Mouse (Mus musculus) testis, adult 2 months (tissue): Measurements from ENCODE around the gene Zmym3.

Experiments used
- CTCF ChIP-seq: fragments of 200-500 bp; IDR thresholded peaks from 2 replicates; pipeline ENCODE4 v1.5.1; 2012; ENCODE audit warnings: low read depth, mild to moderate bottlenecking, inconsistent platforms, low read length, moderate library complexity; ENCODE audit not compliant: control insufficient read depth, insufficient read depth, insufficient replicate concordance
- POLR2A ChIP-seq: fragments of 200-500 bp; IDR thresholded peaks from 2 replicates; pipeline ENCODE4 v1.6.1; 2012; ENCODE audit warnings: low read depth, mild to moderate bottlenecking, inconsistent platforms, low read length, moderate library complexity; ENCODE audit not compliant: control insufficient read depth

- TF ChIP-seq POLR2A (no peak), CTCF (no peak)
Observed at GRCm38 (mm10) chrX:101379744-101380143, 40.9 kb downstream of the Zmym3 start.
